Mouse (Mus musculus) liver (tissue): ENCODE data around the gene Elmo2.

ENCODE experiments used
- DNase-seq: peaks from one replicate; pipeline ENCODE4 v3.0.0-alpha.2; 2020; ENCODE audit warnings: mixed read lengths

The Elmo2 gene

GRCm38 (mm10) chr2:165326304-165327190 lies at the start of gene Elmo2:
Gene Elmo2 (minus strand): TSS chr2:165326479.
- peak; percentile 96 for DNase-seq

GRCm38 (mm10) chr2:165376001-165376400 lies 49.7 kb upstream of the Elmo2 start:
- no peak for DNase-seq

GRCm38 (mm10) chr2:165375478-165375877 lies 49.2 kb upstream of the Elmo2 start:
- no peak for DNase-seq

- no peak for DNase-seq
These were observed 44.8 kb upstream of the Elmo2 start for GRCm38 (mm10) chr2:165371066-165371465.

GRCm38 (mm10) chr2:165370348-165370747 lies 44.1 kb upstream of the Elmo2 start:
- no peak for DNase-seq

GRCm38 (mm10) chr2:165368496-165368895 lies 42.2 kb upstream of the Elmo2 start, which contains the start of gene Zfp663:
Gene Zfp663 (minus strand): TSS chr2:165368729.
- DNase-seq = no peak

- DNase-seq = peak; percentile 24
These were observed 41.7 kb upstream of the Elmo2 start for GRCm38 (mm10) chr2:165367868-165368439.

GRCm38 (mm10) chr2:165367047-165367520 lies 40.8 kb upstream of the Elmo2 start:
- DNase-seq = peak; percentile 66

- peak; percentile 56 for DNase-seq
These were observed 38.2 kb upstream of the Elmo2 start for GRCm38 (mm10) chr2:165364334-165365091.

- no peak for DNase-seq
These were observed 37.0 kb upstream of the Elmo2 start for GRCm38 (mm10) chr2:165363282-165363681.

GRCm38 (mm10) chr2:165360861-165361260 lies 34.6 kb upstream of the Elmo2 start:
- peak; percentile 51 for DNase-seq

GRCm38 (mm10) chr2:165351828-165352513 lies 25.7 kb upstream of the Elmo2 start:
- no peak for DNase-seq

GRCm38 (mm10) chr2:165349466-165349865 lies 23.2 kb upstream of the Elmo2 start:
- no peak for DNase-seq

- no peak for DNase-seq
These were observed 19.9 kb upstream of the Elmo2 start for GRCm38 (mm10) chr2:165346180-165346579.

- DNase-seq = peak; percentile 62
These were observed 10.9 kb upstream of the Elmo2 start for GRCm38 (mm10) chr2:165337191-165337590.

- no peak for DNase-seq
These were observed 6.4 kb upstream of the Elmo2 start for GRCm38 (mm10) chr2:165332610-165333210.

- DNase-seq = no peak
These were observed 3.4 kb upstream of the Elmo2 start for GRCm38 (mm10) chr2:165329703-165330102.

GRCm38 (mm10) chr2:165328746-165329145 lies 2.5 kb upstream of the Elmo2 start:
- DNase-seq = no peak

GRCm38 (mm10) chr2:165327386-165327785 lies 1.1 kb upstream of the Elmo2 start:
- no peak for DNase-seq

- peak; percentile 22 for DNase-seq
These were observed 567 bp downstream of the Elmo2 start for GRCm38 (mm10) chr2:165325521-165326303.

GRCm38 (mm10) chr2:165323928-165324327 lies 2.4 kb downstream of the Elmo2 start:
- DNase-seq = no peak
